21 mouse cellular contexts compared by ENCODE assay signal in genomic region chr12:45082379-45083144, GRCm38 (mm10). TPM values are rescaled to one million over a fixed set of nuclear protein-coding genes. Genes with fewer than 3 reads are reported as not detected.
DNase-seq lines count a peak whose midpoint lies in the region; ATAC-seq and TF ChIP-seq lines count a peak whose summit lies in the region.
"Had no signal": no experiment of that assay in that cellular context is flagged by ENCODE, and none has a peak within 500 bp of the region (broad histone marks: within the 10 kb centered on the region; RNA-seq: fewer than 3 reads in every experiment).

No protein-coding gene starts in this region.

- 87% methylated on average over 4 of the region's 4 CpGs for WGBS in kidney, embryonic 14.5 days
- WGBS in kidney, adult 2 months: 74% methylated on average over 4 of the region's 4 CpGs
- 67% methylated on average over 4 of the region's 4 CpGs for WGBS in lung, embryonic 14.5 days
- WGBS in lung, postnatal 0 days: 64% methylated on average over 4 of the region's 4 CpGs

- no peak for DNase-seq in kidney, adult 2 months
- no peak for DNase-seq in lung, embryonic 14.5 days
- DNase-seq in lung, postnatal 0 days (ENCODE audit: low spot score): no peak
- DNase-seq in neural tube, embryonic 10.5 days (ENCODE audit: extremely low spot score, low spot score): no peak
- DNase-seq in left cerebral cortex, adult 9 months (ENCODE audit: low spot score in 2 of 2): no peak
- DNase-seq: adrenal gland, postnatal 10 days; B cell, adult 2 months; cerebellum, adult 11-12 months; cerebellum, adult 9-10 months; cerebellum, postnatal 25 days; gastrocnemius, postnatal 14 days; heart, postnatal 36 days had no signal

- no peak overlapping the region for H3K27ac ChIP-seq in kidney, embryonic 14.5 days (ENCODE audit: low read depth, low read length)
- no peak overlapping the region for H3K27ac ChIP-seq in kidney, adult 2 months (ENCODE audit: insufficient read depth, low read depth, low read length)
- H3K27ac ChIP-seq in lung, embryonic 14.5 days (ENCODE audit: low read depth): no peak overlapping the region
- H3K27ac ChIP-seq in lung, postnatal 0 days (ENCODE audit: low read length): no peak overlapping the region
- H3K27ac ChIP-seq: embryonic facial prominence, embryonic 13.5 days; forebrain, embryonic 12.5 days; heart, embryonic 13.5 days; hindbrain, embryonic 12.5 days had no signal

- H3K9me3 ChIP-seq in kidney, embryonic 14.5 days (ENCODE audit: control insufficient read depth, low read length): no peaks in the 10 kb centered on the region
- no peaks in the 10 kb centered on the region for H3K9me3 ChIP-seq in lung, embryonic 14.5 days (ENCODE audit: low read depth, low read length)
- H3K9me3 ChIP-seq in lung, postnatal 0 days (ENCODE audit: low read length): no peaks in the 10 kb centered on the region
- H3K9me3 ChIP-seq: embryonic facial prominence, embryonic 13.5 days; forebrain, embryonic 12.5 days; heart, embryonic 13.5 days; hindbrain, embryonic 12.5 days had no signal

- no peak overlapping the region for H3K4me3 ChIP-seq in kidney, embryonic 14.5 days (ENCODE audit: low read length)
- no peak overlapping the region for H3K4me3 ChIP-seq in kidney, adult 2 months (ENCODE audit: insufficient read depth, low read depth, low read length)
- H3K4me3 ChIP-seq in lung, embryonic 14.5 days (ENCODE audit: low read depth, low read length): no peak overlapping the region
- H3K4me3 ChIP-seq in lung, postnatal 0 days (ENCODE audit: low read depth, low read length): no peak overlapping the region
- H3K4me3 ChIP-seq: embryonic facial prominence, embryonic 13.5 days; forebrain, embryonic 12.5 days; heart, embryonic 13.5 days; hindbrain, embryonic 12.5 days had no signal

- peak; percentile 72; the same call in 1 of the 2 replicates for ATAC-seq in kidney, embryonic 14.5 days (ENCODE audit: low FRiP score, low TSS enrichment)
- peak; percentile 48; the same call in 1 of the 2 replicates for ATAC-seq in lung, embryonic 14.5 days (ENCODE audit: insufficient read depth)
- ATAC-seq in lung, postnatal 0 days: no peak
- peak; percentile 38 for ATAC-seq in megakaryocyte, adult 5-6 weeks (ENCODE audit: poor library complexity, severe bottlenecking)
- ATAC-seq: forebrain, embryonic 16.5 days; hindbrain, embryonic 16.5 days had no signal

- H3K27me3 ChIP-seq in kidney, embryonic 14.5 days (ENCODE audit: control insufficient read depth, insufficient read depth, low read length): no peaks in the 10 kb centered on the region
- H3K27me3 ChIP-seq in kidney, adult 2 months (replicated peaks; ENCODE audit: control insufficient read depth, insufficient read depth, low read length): no peaks in the 10 kb centered on the region
- H3K27me3 ChIP-seq in lung, embryonic 14.5 days (ENCODE audit: insufficient read depth, low read length): no peaks in the 10 kb centered on the region
- no peaks in the 10 kb centered on the region for H3K27me3 ChIP-seq in lung, postnatal 0 days (replicated peaks; ENCODE audit: insufficient read depth, low read length)
- H3K27me3 ChIP-seq: embryonic facial prominence, embryonic 13.5 days; forebrain, embryonic 12.5 days; heart, embryonic 13.5 days; hindbrain, embryonic 12.5 days had no signal

- H3K36me3 ChIP-seq in kidney, embryonic 14.5 days (ENCODE audit: control insufficient read depth, insufficient read depth, low read length): no peaks in the 10 kb centered on the region
- H3K36me3 ChIP-seq in kidney, adult 2 months (ENCODE audit: control insufficient read depth, insufficient read depth, low read length): no peaks in the 10 kb centered on the region
- H3K36me3 ChIP-seq in lung, embryonic 14.5 days (ENCODE audit: insufficient read depth): no peaks in the 10 kb centered on the region
- H3K36me3 ChIP-seq in lung, postnatal 0 days (ENCODE audit: insufficient read depth, low read length): no peaks in the 10 kb centered on the region
- H3K36me3 ChIP-seq: embryonic facial prominence, embryonic 13.5 days; forebrain, embryonic 12.5 days; heart, embryonic 13.5 days; hindbrain, embryonic 12.5 days had no signal

- no peak for TF ChIP-seq EP300 in lung, postnatal 0 days (IDR thresholded peaks at IDR 0.05)

- H3K4me2 ChIP-seq in kidney, embryonic 14.5 days (replicated peaks; ENCODE audit: low read depth, low read length): no peak overlapping the region
- H3K4me2 ChIP-seq in lung, embryonic 14.5 days: no peak overlapping the region
- no peak overlapping the region for H3K4me2 ChIP-seq in lung, postnatal 0 days (replicated peaks; ENCODE audit: low read depth, low read length)
- H3K4me2 ChIP-seq: embryonic facial prominence, embryonic 13.5 days; forebrain, embryonic 12.5 days; heart, embryonic 13.5 days; hindbrain, embryonic 12.5 days had no signal

- TF ChIP-seq POLR2A in kidney, adult 2 months (IDR thresholded peaks at IDR 0.05; ENCODE audit: low read depth, low read length): no peak

- no peaks in the 10 kb centered on the region for H3K4me1 ChIP-seq in kidney, embryonic 14.5 days (ENCODE audit: control insufficient read depth, insufficient read depth, low read length)
- no peaks in the 10 kb centered on the region for H3K4me1 ChIP-seq in kidney, adult 2 months (ENCODE audit: control insufficient read depth, insufficient read depth, low read length)
- H3K4me1 ChIP-seq in lung, embryonic 14.5 days (ENCODE audit: insufficient read depth): no peaks in the 10 kb centered on the region
- peaks cover 13% of the 10 kb centered on the region; the same call in 1 of the 2 replicates for H3K4me1 ChIP-seq in lung, postnatal 0 days (ENCODE audit: insufficient read depth, low read depth, low read length)
- H3K4me1 ChIP-seq: embryonic facial prominence, embryonic 13.5 days; forebrain, embryonic 12.5 days; heart, embryonic 13.5 days; hindbrain, embryonic 12.5 days had no signal

- no peak for TF ChIP-seq CTCF in kidney, adult 2 months (conservative IDR thresholded peaks at IDR 0.05; ENCODE audit: insufficient read depth, insufficient read length, low read depth, low read length)
- TF ChIP-seq CTCF in lung, embryonic 14.5 days (IDR thresholded peaks at IDR 0.05; ENCODE audit: low read depth): no peak
- TF ChIP-seq CTCF in lung, postnatal 0 days (IDR thresholded peaks at IDR 0.05): no peak

- no peak overlapping the region for H3K9ac ChIP-seq in kidney, embryonic 14.5 days (ENCODE audit: low read depth, low read length)
- H3K9ac ChIP-seq in lung, embryonic 14.5 days: no peak overlapping the region
- no peak overlapping the region for H3K9ac ChIP-seq in lung, postnatal 0 days (replicated peaks; ENCODE audit: low read depth)
- H3K9ac ChIP-seq: embryonic facial prominence, embryonic 13.5 days; forebrain, embryonic 12.5 days; heart, embryonic 13.5 days; hindbrain, embryonic 12.5 days had no signal

RNA-seq across cellular contexts. Expression of gene Stxbp6, which starts 8.1 kb away (rescaled TPM):
- polyA plus RNA-seq in kidney, embryonic 14.5 days (2014; fragmentation: Nextera tagmentation; extraction: Ambion mirVana): 34.1 and 40.7 TPM in 2 replicates
- 13.8 and 19.3 TPM in 2 replicates for polyA plus RNA-seq in kidney, adult 2 months (2012; rRNA removed)
- 6.4 and 9.7 TPM in 2 replicates for polyA plus RNA-seq in lung, embryonic 14.5 days (2014; fragmentation: Nextera tagmentation; extraction: Ambion mirVana)
- 22.1 and 25.7 TPM in 2 replicates for polyA plus RNA-seq in lung, postnatal 0 days (2015; fragmentation: Nextera tagmentation; extraction: Ambion mirVana)
- total RNA-seq in megakaryocyte, adult 5-6 weeks (2015): 43.0 and 54.7 TPM in 2 replicates
- 53.3 and 56.1 TPM in 2 replicates for total RNA-seq in megakaryocyte, adult 5-6 weeks (2017)
- total RNA-seq: MEL had no signal
